Mouse (Mus musculus): ENCODE results near the gene Efcab9.

The Efcab9 gene

GRCm38 (mm10) chr11:32555103-32555689 is 23.3 kb upstream of the Efcab9 start:
- no peak for DNase-seq

- DNase-seq: no peak
Observed at GRCm38 (mm10) chr11:32554141-32555091, 22.5 kb upstream of the Efcab9 start.

GRCm38 (mm10) chr11:32553311-32554140 is 21.6 kb upstream of the Efcab9 start:
- DNase-seq: no peak

GRCm38 (mm10) chr11:32552401-32553090 is 20.7 kb upstream of the Efcab9 start:
- peak; percentile 42 for DNase-seq

- no peak for DNase-seq
Observed at GRCm38 (mm10) chr11:32551579-32552297, 19.9 kb upstream of the Efcab9 start.

DNA sequence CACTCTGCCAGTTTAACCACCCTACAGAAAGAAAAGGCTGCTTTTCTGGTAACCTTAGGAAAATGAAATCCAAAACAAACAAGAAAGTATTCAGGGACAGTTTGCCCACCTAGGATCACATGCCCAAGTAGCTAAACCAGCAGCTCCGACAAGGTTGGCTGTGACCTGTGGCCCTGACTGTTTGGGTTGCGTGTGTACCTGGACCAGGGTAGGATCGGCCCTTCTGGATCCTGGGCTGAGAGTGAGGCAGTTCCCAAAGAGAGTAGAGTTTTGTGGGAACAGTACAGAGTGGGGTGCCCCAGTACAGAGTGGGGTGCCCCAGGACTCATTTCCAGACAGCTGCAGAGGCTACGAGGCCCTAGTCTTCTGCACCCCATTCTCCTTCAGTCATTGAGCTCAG is 19.2 kb upstream of the Efcab9 start:
- no peak for DNase-seq

- DNase-seq: no peak
Observed at GRCm38 (mm10) chr11:32550102-32550501, 18.2 kb upstream of the Efcab9 start.

DNA sequence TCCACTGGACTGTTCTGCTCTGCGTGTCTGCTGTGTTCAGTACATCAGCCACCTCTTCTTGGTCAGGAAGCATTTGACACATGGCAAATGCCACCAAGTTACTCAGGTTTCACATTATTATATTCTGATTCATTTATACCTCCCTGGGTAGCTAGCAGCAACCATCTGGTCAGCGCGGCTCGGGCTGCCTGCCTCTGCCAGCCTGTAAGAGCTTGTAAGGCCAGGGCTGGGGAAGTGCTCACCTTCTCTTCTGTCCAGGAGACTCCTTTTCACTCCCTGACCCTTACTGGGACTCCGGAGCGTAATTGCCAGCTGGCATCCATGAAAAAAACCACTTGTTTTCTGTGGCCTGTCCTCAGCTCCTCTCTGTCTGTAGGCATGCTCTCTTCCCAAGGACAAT is 17.4 kb upstream of the Efcab9 start:
- DNase-seq: no peak

DNA sequence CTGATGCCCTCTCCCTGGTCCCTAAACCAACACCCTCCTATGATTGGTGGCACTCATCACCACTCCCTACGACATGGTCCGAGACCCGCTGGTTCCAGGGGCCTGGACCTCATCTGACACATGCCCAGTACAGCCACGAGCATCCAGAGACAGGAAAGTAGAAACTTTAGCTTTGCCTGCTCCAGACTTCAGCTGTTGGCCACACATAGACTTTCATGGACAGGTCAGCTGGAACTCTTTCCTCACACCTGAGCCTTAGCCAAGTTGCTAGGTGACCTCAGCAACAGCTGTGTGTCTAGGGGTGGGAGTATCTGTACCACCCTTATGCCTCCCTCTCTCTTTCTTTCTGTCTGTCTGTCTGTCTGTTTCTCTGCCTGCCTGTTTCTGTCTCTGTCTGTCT is 16.4 kb upstream of the Efcab9 start:
- no peak for DNase-seq

- no peak for DNase-seq
Observed at GRCm38 (mm10) chr11:32547391-32547947, 15.6 kb upstream of the Efcab9 start.

GRCm38 (mm10) chr11:32546483-32546882 is 14.6 kb upstream of the Efcab9 start:
- DNase-seq: peak; percentile 15

DNA sequence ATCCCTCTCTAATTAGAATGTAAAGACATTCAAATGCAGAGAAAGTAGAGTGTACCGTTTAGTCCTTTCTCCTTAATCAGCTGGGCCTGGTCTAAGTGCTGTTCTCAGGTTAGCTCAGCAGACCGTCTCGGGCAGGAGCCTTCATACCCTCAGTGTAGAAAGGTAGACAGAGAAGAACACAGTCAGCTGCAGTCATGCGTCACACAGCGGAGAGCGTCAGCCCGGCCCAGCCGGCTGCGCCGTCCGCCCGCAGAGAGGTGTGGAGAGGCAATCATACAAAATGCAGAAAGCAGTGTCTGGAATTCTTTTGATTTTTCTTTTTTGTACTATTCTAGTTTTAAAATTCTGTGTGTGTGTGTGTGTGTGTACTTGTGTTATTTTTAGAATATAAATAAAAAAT is 13.7 kb upstream of the Efcab9 start:
- no peak for DNase-seq

- DNase-seq: no peak
Observed at GRCm38 (mm10) chr11:32544497-32544896, 12.6 kb upstream of the Efcab9 start.

DNA sequence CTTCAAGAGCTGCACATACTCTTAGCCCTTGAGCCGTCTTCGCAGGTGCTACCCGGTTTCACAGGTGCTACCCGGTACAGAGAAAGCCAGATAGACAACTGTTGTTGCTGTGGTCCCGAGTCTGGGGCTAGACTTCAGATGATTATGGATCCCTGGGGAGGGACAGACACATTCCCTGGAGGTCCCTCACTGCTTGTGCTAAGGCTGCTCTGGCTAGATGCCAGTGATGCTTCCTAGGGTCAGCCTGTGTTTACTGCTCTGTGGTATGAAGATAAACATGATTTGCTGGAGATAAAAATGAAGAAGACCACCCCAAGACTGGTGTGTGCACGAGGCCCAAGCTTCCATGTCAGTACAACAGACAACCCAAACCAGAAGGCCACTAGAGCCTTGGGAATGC is 12.2 kb upstream of the Efcab9 start:
- DNase-seq: no peak

DNA sequence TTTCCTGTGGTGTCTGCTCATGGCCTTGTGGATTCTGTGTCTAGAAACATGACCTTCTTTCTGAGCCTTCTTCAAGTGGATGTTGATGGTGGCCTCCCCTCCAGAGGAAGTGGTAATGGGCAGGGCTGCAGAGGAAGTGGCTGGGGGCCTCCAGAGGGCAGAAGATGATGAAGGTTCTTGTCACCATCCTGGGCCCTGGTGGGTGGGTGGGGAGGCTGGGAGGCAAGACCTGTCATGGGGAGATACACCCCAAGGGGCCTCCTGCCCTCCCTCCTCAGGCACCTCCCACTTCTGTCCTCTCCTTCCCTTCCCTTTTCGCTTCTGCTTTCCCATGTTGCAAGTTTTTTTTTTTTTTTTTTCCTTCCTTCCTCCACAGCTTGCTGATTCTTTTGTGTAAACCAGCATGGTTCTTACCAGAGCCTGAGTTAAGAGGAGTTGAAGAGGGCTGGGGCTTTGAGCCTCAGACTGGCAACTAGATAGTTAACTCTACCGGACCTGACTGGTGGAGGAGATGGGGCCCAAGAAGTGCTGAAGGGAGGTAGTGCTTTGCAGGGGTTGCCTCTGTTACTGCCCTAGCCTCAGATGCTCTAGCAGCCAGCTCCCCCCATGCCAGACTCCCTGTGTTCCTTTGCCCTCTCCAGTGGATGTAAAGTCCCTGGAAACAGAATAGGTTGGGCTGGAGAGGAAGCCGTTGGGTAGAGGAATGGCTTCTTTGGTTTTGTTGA is 11.0 kb upstream of the Efcab9 start:
- no peak for DNase-seq

GRCm38 (mm10) chr11:32542181-32542580 is 10.3 kb upstream of the Efcab9 start:
- no peak for DNase-seq

DNA sequence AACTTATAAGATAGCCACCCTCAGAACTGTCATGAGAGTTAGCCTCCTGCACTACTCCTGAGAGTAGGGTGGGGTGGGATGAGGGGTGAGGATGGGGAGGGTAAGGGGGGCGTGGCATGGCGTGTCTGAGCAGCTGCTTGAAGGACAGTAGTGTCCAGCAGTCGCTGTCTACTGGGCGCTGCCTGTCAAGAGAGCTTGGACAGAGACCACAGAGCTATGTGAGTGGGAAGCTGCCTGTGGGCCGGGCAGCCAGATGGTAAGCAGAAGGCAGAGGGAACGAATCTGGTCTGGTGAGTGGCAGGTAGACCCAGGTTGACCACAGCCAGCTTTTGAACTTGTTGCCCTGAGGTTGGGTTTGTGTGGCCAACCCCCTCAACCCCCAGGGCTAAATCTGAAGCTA is 8.6 kb upstream of the Efcab9 start:
- no peak for DNase-seq

- DNase-seq: no peak
Observed at GRCm38 (mm10) chr11:32539717-32540116, 7.8 kb upstream of the Efcab9 start.

GRCm38 (mm10) chr11:32538846-32539245 is 7.0 kb upstream of the Efcab9 start:
- no peak for DNase-seq

GRCm38 (mm10) chr11:32538435-32538834 is 6.6 kb upstream of the Efcab9 start:
- DNase-seq: peak; percentile 31

DNA sequence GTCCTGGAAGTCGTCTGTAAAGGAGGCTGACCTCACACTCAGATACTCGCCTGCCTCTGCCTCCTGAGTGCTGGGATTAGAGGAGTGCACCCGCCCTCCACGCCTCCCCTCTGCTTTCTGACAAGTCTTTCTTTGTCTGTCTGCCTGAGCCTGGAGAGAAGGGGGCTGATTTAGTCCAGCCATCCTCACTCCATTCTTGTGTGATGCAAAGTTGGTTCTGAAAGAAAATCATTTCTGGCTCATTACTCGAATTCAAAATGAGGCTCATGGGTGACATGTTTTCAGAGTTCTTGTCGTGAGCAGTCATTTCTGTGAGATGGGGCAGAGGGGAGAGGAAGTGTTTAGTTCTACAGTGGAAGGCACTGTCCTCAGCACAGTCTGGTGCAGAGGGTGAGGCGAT is 5.1 kb upstream of the Efcab9 start:
- DNase-seq: no peak

All from kidney, adult 18-20 months (tissue).